Mouse (Mus musculus): ENCODE results near the gene Gm20388. TPM values are rescaled to one million over a fixed set of nuclear protein-coding genes. Genes with fewer than 3 reads are reported as not detected.

Gene Gm20388
- polyA plus RNA-seq, 1 experiment from 2014 or later, result 1.7 TPM

DNA sequence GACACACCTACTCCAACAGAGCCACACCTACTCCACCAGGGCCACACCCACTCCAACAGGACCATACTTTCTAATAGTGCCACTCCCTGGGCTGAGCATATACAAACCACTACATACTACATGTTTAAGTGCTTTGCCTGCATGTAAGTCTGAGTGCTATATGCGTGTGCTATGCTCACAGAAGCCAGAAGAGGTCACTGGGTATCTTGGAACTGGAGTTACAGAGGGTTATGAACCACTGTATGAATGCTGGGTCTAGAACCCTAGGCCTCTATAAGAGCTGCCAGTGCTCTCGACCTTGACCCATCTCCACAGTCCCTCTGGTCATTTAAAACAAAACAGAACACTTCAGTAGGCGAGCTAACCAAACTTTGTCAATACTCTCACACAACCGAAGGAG lies 70.6 kb downstream of the Gm20388 start:
- Histone ChIP-seq H3K36me3 (no peaks in the 10 kb centered on the region), H3K27me3 (ENCODE audit: insufficient read depth, poor library complexity, severe bottlenecking) (no peaks in the 10 kb centered on the region), H3K4me1 (replicated peaks) (peaks cover 8% of the 10 kb centered on the region), H3K27ac (no peak overlapping the region), H3K4me3 (no peak overlapping the region), H3K9me3 (no peaks in the 10 kb centered on the region)
- 76% methylated on average over 4 of the region's 4 CpGs for WGBS
- no peak for DNase-seq (ENCODE audit: low spot score)

DNA sequence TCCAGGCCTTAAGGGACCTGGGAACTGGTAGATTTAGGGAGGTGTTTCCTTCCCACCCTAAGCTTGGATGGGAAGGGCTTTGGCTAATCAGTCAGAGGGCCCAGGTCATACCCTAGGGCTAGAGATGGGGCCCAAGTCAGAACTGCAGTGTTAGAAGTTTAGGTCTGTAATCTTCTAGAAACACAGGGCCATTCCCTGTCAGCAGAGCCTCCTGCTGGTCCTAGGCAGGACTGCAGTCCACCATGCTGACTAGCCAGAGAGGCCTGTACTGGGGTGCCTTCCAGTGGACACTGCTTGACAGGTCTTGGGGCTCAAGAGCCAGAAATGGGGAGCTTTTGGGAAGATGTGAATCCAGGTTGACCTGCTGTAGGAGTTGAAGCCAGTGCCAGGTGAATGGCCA lies 73.4 kb downstream of the Gm20388 start:
- Histone ChIP-seq H3K27ac (no peak overlapping the region), H3K27me3 (ENCODE audit: insufficient read depth, poor library complexity, severe bottlenecking) (no peaks in the 10 kb centered on the region), H3K4me1 (replicated peaks) (peaks cover 4% of the 10 kb centered on the region), H3K9me3 (no peaks in the 10 kb centered on the region), H3K36me3 (no peaks in the 10 kb centered on the region), H3K4me3 (no peak overlapping the region)
- DNase-seq (ENCODE audit: low spot score), result no peak

DNA sequence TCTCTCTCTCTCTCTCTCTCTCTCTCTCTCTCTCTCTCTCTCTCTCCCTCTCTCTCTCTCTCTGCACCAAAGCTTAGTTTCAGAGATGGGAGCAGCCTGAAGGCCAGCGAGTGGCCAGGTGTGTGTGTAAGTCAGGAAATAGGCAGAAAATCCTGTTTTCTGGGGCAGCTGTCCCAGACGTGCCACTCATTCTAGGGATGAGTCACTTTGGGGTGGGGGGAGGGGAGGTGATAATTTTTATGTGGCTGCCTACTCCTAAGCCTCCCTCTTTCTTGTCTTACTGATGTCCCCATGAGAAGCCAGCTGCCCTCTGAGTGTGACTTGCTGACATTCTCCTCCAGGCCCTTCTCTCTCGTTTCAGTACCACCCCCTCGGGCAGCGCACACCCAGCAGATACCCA lies 75.5 kb downstream of the Gm20388 start:
- Histone ChIP-seq H3K9me3 (no peaks in the 10 kb centered on the region), H3K36me3 (no peaks in the 10 kb centered on the region), H3K4me1 (replicated peaks) (no peaks in the 10 kb centered on the region), H3K4me3 (no peak overlapping the region), H3K27me3 (ENCODE audit: insufficient read depth, poor library complexity, severe bottlenecking) (peaks cover 12% of the 10 kb centered on the region), H3K27ac (no peak overlapping the region)
- WGBS, result 80% methylated on average over 5 of the region's 5 CpGs
- no peak for DNase-seq (ENCODE audit: low spot score)

DNA sequence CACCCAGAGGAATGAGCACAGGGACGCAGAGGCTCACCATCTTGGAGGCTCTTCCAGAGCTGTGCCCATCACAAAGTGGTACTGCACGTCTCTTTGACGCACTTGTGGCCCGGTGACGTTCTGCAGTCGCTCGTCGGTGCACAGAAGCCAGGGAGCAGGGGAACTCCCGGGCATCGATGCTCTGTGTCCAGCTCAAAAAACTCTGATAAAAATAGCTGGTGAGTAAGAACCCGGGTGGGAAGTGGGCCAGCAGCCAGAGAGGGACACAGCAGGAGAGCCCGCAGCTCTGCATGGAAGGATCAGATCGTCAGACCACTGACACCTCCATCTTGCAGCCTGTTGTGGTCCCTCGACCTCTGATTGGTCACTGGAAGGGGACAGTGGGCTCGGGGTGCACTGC lies 77.4 kb downstream of the Gm20388 start:
- 74% methylated on average over 15 of the region's 15 CpGs for WGBS
- H3K27ac ChIP-seq, result no peak overlapping the region
- no peaks in the 10 kb centered on the region for H3K36me3 ChIP-seq

DNA sequence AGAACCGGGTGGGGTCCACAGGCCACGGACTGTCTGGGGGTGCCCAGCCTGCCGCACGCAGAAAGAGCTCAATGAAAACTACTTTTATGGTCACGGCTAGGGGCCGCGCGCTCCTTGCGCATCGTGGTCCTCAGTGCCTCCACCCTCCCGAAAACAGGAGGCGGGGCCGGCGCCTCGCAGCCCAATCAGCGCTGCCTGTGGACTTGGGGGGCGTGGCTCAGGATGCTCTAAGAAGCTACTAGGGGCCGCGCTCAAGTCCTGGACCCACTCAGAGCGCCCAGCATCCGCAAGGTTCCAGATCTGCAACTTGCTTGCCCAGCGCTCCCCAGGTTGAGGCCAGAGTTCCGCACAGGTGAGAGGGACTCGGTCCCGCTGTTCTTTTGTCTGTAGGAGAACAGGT lies 81.6 kb downstream of the Gm20388 start, which contains the start of gene Crispld2:
Gene Crispld2, plus strand, starts transcription at position 190 of the 400 bp plus-strand sequence.
- H3K27me3 ChIP-seq (ENCODE audit: insufficient read depth, poor library complexity, severe bottlenecking), result peaks cover 53% of the 10 kb centered on the region

More for the DNA sequence above, 77.4 kb downstream of the Gm20388 start:
- no peak for DNase-seq (ENCODE audit: low spot score)
- Histone ChIP-seq H3K4me3 (no peak overlapping the region), H3K9me3 (no peaks in the 10 kb centered on the region), H3K27me3 (ENCODE audit: insufficient read depth, poor library complexity, severe bottlenecking) (peaks cover 31% of the 10 kb centered on the region), H3K4me1 (replicated peaks) (peaks cover 17% of the 10 kb centered on the region)

DNA sequence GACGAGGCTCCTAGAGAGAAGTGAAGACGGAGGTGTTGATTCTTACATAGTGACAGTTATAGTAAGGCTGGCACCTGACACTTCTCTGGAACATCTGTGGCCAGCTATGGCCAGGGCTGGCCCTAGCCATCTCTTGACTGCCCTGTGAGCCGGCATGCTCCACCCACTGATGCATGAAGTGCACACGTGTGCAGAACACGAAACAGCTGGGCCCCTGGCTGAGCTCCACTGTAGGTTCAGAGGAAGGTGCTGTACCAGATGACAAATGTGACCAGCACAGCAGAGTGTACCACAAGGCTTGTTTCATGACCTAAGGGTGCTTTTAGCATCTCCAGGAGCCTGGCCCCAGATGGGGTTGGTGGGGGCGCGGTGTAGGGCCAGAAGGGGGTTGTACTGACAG lies 83.5 kb downstream of the Gm20388 start:
- H3K36me3 ChIP-seq, result no peaks in the 10 kb centered on the region
- H3K4me3 ChIP-seq, result no peak overlapping the region
- no peaks in the 10 kb centered on the region for H3K9me3 ChIP-seq
- H3K27me3 ChIP-seq (ENCODE audit: insufficient read depth, poor library complexity, severe bottlenecking), result peaks cover 53% of the 10 kb centered on the region
- WGBS, result 71% methylated on average over 7 of the region's 7 CpGs
- DNase-seq (ENCODE audit: low spot score), result no peak
- no peak overlapping the region for H3K27ac ChIP-seq
- peaks cover 38% of the 10 kb centered on the region for H3K4me1 ChIP-seq (replicated peaks)

More for the DNA sequence above, 81.6 kb downstream of the Gm20388 start, which contains the start of gene Crispld2:
- H3K4me3 ChIP-seq, result peak within 1 kb of the TSS; percentile 50
- DNase-seq (ENCODE audit: low spot score), result peak; percentile 90
- no peaks in the 10 kb centered on the region for H3K36me3 ChIP-seq
- H3K4me1 ChIP-seq (replicated peaks), result peaks cover 32% of the 10 kb centered on the region
- H3K27ac ChIP-seq, result peak within 1 kb of the TSS; percentile 29; the same call in 1 of the 2 replicates
- under 1% methylated on average over 25 of the region's 25 CpGs for WGBS
- no peaks in the 10 kb centered on the region for H3K9me3 ChIP-seq

DNA sequence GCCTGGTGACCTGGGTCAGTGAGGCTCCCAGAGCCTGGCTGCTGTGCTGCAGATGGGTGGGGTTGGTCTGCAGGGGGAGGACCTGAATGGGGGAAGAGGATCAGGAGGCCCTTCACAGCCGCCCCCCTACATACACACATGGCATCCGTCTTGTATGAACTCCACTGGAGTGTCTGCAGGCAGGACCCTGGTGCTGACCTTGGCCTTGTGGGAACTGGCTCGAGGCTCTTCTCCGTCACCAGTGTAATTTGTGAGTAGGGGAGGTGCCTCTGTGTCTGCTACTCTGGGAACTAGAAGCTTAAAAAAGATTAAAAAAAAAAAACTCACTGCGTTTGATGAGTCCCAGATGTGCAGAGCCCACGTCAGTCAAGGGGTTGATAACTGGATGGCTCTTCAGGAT lies 83.9 kb downstream of the Gm20388 start:
- WGBS, result 65% methylated on average over 6 of the region's 6 CpGs
- Histone ChIP-seq H3K4me1 (replicated peaks) (peaks cover 38% of the 10 kb centered on the region), H3K9me3 (no peaks in the 10 kb centered on the region), H3K27me3 (ENCODE audit: insufficient read depth, poor library complexity, severe bottlenecking) (peaks cover 53% of the 10 kb centered on the region), H3K27ac (no peak overlapping the region), H3K4me3 (no peak overlapping the region), H3K36me3 (no peaks in the 10 kb centered on the region)
- no peak for DNase-seq (ENCODE audit: low spot score)

DNA sequence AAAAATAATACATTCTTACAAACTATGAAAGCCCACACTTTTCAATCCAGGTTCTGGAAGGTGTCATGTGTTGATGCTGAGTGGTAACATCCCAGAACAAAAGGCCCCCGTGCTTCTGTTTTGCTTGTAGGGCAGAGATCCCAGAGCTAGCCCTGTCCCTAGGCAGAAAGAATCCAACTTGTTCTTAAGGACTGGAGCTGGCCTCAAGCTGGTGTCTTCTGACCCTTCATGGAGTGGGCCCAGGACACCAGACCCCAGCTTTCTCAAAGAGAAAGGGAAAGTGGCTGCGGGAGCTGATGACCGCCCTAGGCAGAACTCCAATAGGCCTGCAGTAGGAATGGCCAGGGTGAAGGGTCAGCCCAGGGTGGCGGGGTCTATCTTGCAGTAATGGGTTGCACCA lies 86.6 kb downstream of the Gm20388 start:
- no peak for DNase-seq (ENCODE audit: low spot score)
- 0 out of 2 replicates have a peak overlapping the region, but pooled peaks have one; percentile 2 for H3K27ac ChIP-seq
- WGBS, result 84% methylated on average over 4 of the region's 4 CpGs
- H3K27me3 ChIP-seq (ENCODE audit: insufficient read depth, poor library complexity, severe bottlenecking), result peaks cover 29% of the 10 kb centered on the region
- H3K36me3 ChIP-seq, result no peaks in the 10 kb centered on the region
- H3K4me1 ChIP-seq (replicated peaks), result peaks cover 31% of the 10 kb centered on the region
- H3K9me3 ChIP-seq, result no peaks in the 10 kb centered on the region
- H3K4me3 ChIP-seq, result no peak overlapping the region

DNA sequence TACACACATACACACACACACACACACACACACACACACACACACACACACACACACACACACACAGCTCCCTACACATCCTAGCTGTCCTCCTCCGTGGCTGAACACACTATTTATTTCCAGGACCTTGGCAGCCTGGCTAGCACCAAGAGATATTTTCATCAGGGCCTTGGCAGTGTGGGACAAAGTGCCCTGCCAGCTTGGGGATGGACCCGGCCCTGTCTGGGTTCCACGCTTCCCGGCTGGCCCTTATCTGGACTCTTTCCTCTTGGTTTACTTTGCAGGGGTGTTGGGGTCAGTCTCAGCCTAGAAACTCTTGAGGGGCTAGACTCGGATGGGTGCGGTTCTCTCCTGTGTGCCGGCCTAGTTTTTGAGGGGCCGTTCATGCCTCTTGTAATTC lies 89.8 kb downstream of the Gm20388 start:
- no peak for DNase-seq (ENCODE audit: low spot score)
- H3K9me3 ChIP-seq, result no peaks in the 10 kb centered on the region
- WGBS, result 82% methylated on average over 8 of the region's 8 CpGs
- 0 out of 2 replicates have a peak, but pooled peaks cover 3% of the 10 kb centered on the region for H3K27me3 ChIP-seq (ENCODE audit: insufficient read depth, poor library complexity, severe bottlenecking)
- H3K36me3 ChIP-seq, result no peaks in the 10 kb centered on the region
- H3K27ac ChIP-seq, result no peak overlapping the region
- peaks cover 36% of the 10 kb centered on the region for H3K4me1 ChIP-seq (replicated peaks)
- no peak overlapping the region for H3K4me3 ChIP-seq

DNA sequence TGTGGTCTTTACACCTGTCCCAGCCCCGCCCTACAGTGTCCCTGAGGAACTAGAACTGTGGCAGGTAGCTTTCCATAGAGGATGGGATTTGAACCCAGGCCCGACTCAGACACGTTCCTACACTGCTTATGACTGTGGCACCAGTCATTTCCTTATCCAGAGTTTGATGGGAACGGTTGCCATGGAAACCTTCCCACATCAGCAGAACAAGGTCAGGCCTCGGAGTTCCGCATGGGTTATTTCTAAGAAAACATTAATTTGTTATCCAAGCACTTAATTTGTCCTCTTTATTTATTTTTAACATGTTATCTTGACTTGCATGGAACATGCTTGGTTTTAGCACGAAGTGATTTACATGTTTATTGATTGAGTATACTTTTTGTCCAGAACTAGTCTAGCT lies 91.1 kb downstream of the Gm20388 start:
- no peak overlapping the region for H3K27ac ChIP-seq
- no peak overlapping the region for H3K4me3 ChIP-seq
- H3K9me3 ChIP-seq, result no peaks in the 10 kb centered on the region
- DNase-seq (ENCODE audit: low spot score), result no peak
- H3K27me3 ChIP-seq (ENCODE audit: insufficient read depth, poor library complexity, severe bottlenecking), result peaks cover 3% of the 10 kb centered on the region; the same call in 1 of the 2 replicates
- peaks cover 44% of the 10 kb centered on the region for H3K4me1 ChIP-seq (replicated peaks)
- no peaks in the 10 kb centered on the region for H3K36me3 ChIP-seq
- 75% methylated on average over 7 of the region's 7 CpGs for WGBS

DNA sequence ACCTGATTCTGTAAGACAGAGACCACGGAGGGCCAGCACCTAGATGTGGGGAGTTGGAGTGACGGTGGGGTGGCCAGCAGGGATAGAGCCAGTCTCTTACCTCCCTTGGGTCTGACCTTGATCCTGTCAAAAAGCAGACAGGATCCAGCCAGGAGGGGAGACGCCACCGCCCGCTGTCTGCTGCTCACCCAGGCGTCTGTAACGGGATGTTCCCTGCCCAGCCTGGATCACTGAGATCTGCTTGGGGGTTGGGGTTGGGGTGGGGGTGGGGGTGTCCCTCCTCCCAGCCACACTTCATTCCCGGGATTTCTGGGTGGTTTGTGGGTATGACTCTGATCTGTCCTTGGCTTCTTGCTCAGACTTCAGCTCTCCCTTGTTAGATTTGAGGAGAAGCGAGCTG lies 91.7 kb downstream of the Gm20388 start:
- peaks cover 48% of the 10 kb centered on the region for H3K4me1 ChIP-seq (replicated peaks)
- 65% methylated on average over 9 of the region's 9 CpGs for WGBS
- DNase-seq (ENCODE audit: low spot score), result no peak
- 0 out of 2 replicates have a peak overlapping the region, but pooled peaks have one; percentile 10 for H3K27ac ChIP-seq
- no peak overlapping the region for H3K4me3 ChIP-seq
- H3K9me3 ChIP-seq, result no peaks in the 10 kb centered on the region
- peaks cover 3% of the 10 kb centered on the region; the same call in 1 of the 2 replicates for H3K27me3 ChIP-seq (ENCODE audit: insufficient read depth, poor library complexity, severe bottlenecking)
- H3K36me3 ChIP-seq, result no peaks in the 10 kb centered on the region

DNA sequence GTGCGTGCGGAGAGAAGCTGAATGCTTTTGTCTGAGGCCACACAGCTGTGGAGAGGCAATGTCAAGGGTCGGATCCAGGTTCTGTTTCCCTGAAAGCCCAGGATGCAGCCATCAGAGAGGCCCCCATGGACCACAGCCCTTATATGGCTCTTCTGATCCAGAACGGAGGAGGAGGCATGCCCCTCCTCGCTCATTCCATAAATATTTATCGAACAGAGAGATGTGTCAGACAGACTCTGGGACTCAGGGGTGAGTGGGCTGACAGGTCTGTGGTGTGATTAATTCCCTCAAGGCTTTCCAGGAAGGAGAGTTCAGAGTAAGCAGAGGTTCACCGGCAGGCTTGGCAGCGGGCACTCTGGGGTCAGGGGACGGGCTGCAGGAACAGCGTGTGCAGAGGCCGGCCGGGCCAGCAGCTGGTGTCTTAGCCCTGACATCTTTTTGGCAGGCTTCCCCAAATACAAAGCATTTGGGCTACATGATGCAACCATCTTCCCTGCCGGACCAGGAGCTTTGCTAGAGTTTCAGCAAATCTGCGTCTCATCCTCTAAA lies 93.6 kb downstream of the Gm20388 start:
- peak; percentile 38 for DNase-seq (ENCODE audit: low spot score)
- Histone ChIP-seq H3K27ac (peak overlapping the region; percentile 45), H3K4me3 (no peak overlapping the region), H3K27me3 (ENCODE audit: insufficient read depth, poor library complexity, severe bottlenecking) (peaks cover 3% of the 10 kb centered on the region; the same call in 1 of the 2 replicates), H3K9me3 (no peaks in the 10 kb centered on the region), H3K36me3 (no peaks in the 10 kb centered on the region), H3K4me1 (replicated peaks) (peaks cover 43% of the 10 kb centered on the region)
- 52% methylated on average over 14 of the region's 14 CpGs for WGBS

DNA sequence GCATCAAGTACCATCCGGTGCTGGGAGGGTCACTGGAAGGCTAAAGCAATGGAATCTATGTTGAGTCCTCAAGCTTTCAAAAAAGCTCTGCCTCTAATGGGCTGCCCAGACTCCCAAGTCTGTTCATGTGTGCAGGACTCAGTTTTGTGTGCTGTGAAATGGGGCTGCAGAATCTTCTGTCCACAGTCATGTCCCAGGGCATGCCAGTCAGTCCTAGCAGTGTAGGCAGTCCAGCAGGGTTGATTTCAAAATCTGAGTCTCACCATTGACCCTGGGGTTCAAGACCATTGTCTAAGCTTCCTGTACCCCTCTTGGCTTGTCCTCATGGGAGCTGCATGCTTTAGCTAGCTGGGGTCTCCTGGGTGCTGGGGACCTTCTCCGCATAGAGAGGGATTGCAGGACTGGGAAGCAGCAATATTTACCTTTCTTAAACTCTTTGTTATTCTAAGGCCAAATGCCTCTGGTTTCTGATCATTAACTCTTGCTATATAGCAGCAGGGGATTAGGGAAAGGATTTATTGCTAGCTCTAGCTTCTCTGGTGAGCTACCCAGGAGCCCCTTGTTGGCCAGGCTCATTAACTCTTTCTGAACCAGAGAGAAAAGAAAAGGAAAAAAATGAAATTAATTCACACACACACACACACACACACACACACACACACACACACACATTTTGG lies 94.2 kb downstream of the Gm20388 start:
- Histone ChIP-seq H3K36me3 (no peaks in the 10 kb centered on the region), H3K9me3 (no peaks in the 10 kb centered on the region), H3K4me1 (replicated peaks) (peaks cover 48% of the 10 kb centered on the region), H3K27ac (0 out of 2 replicates have a peak overlapping the region, but pooled peaks have one; percentile 29), H3K4me3 (no peak overlapping the region), H3K27me3 (ENCODE audit: insufficient read depth, poor library complexity, severe bottlenecking) (peaks cover 3% of the 10 kb centered on the region; the same call in 1 of the 2 replicates)
- DNase-seq (ENCODE audit: low spot score), result no peak
- 67% methylated on average over 2 of the region's 2 CpGs for WGBS

Data from hindbrain, embryonic 10.5 days (tissue).